Comparison of ENCODE assay signal across 8 mouse cellular contexts in genomic region chr14:31365350-31365749, GRCm38 (mm10). TPM values are rescaled to one million over a fixed set of nuclear protein-coding genes. Genes with fewer than 3 reads are reported as not detected.
DNase-seq lines count a peak whose midpoint lies in the region; ATAC-seq and TF ChIP-seq lines count a peak whose summit lies in the region.

No protein-coding gene starts in this region.

- H3K27ac ChIP-seq in heart, adult 2 months: no peak overlapping the region
- H3K27ac ChIP-seq in cerebellum, adult 2 months (ENCODE audit: insufficient read depth, low read length): no peak overlapping the region
- H3K27ac ChIP-seq in hindbrain, postnatal 0 days: no peak overlapping the region
- no peak overlapping the region for H3K27ac ChIP-seq in stomach, postnatal 0 days (replicated peaks)

- ATAC-seq in hindbrain, postnatal 0 days: no peak
- no peak for ATAC-seq in stomach, postnatal 0 days (ENCODE audit: low FRiP score, low TSS enrichment)

- H3K36me3 ChIP-seq in heart, adult 2 months (ENCODE audit: control insufficient read depth, insufficient read depth, low read length): peaks cover 6% of the 10 kb centered on the region
- peaks cover 53% of the 10 kb centered on the region for H3K36me3 ChIP-seq in hindbrain, postnatal 0 days (ENCODE audit: insufficient read depth, low read length)
- peaks cover 28% of the 10 kb centered on the region for H3K36me3 ChIP-seq in stomach, postnatal 0 days (ENCODE audit: control insufficient read depth, insufficient read depth, low read length)

- intact Hi-C loops in heart, adult 2 months (cut with DNase I): loop anchor here (1.0 kb wide), 1 partner anchor 106 kb away; no protein-coding TSS in a partner anchor
- intact Hi-C loops in heart, postnatal 25 days (cut with DNase I): loop anchor here (2.0 to 10.0 kb wide), 3 partner anchors 93 to 239 kb away; no protein-coding TSS in a partner anchor

- no peaks in the 10 kb centered on the region for H3K9me3 ChIP-seq in hindbrain, postnatal 0 days (ENCODE audit: low read length)
- no peaks in the 10 kb centered on the region for H3K9me3 ChIP-seq in stomach, postnatal 0 days (ENCODE audit: control insufficient read depth, low read length)

- no peak overlapping the region for H3K4me3 ChIP-seq in heart, adult 2 months
- no peak overlapping the region for H3K4me3 ChIP-seq in cerebellum, adult 2 months (replicated peaks; ENCODE audit: insufficient read depth, low read depth, low read length)
- H3K4me3 ChIP-seq in hindbrain, postnatal 0 days (ENCODE audit: low read length): no peak overlapping the region
- H3K4me3 ChIP-seq in stomach, postnatal 0 days (ENCODE audit: low read depth, low read length): no peak overlapping the region

- TF ChIP-seq EP300 in heart, adult 2 months (IDR thresholded peaks at IDR 0.05; ENCODE audit: insufficient read depth, low read depth, low read length): 0 out of 2 replicates have a peak, but pooled peaks have one; percentile 34
- TF ChIP-seq EP300 in stomach, postnatal 0 days (optimal IDR thresholded peaks at IDR 0.05): no peak

- no peaks in the 10 kb centered on the region for H3K79me2 ChIP-seq in heart, adult 2 months (replicated peaks; ENCODE audit: control insufficient read depth, insufficient read depth, low read length)

- no peak for TF ChIP-seq POLR2A in heart, adult 2 months (IDR thresholded peaks at IDR 0.05; ENCODE audit: insufficient read depth, low read depth, low read length)
- TF ChIP-seq POLR2A in cerebellum, adult 2 months (IDR thresholded peaks at IDR 0.05; ENCODE audit: borderline replicate concordance, insufficient read depth, low read length): no peak

- H3K4me1 ChIP-seq in heart, adult 2 months (ENCODE audit: control insufficient read depth, insufficient read depth, low read length): no peaks in the 10 kb centered on the region
- H3K4me1 ChIP-seq in cerebellum, adult 2 months (ENCODE audit: control insufficient read depth, insufficient read depth, low read length): no peaks in the 10 kb centered on the region
- H3K4me1 ChIP-seq in hindbrain, postnatal 0 days (ENCODE audit: insufficient read depth, low read length): no peaks in the 10 kb centered on the region
- no peaks in the 10 kb centered on the region for H3K4me1 ChIP-seq in stomach, postnatal 0 days (replicated peaks; ENCODE audit: control insufficient read depth, insufficient read depth)

- H3K9ac ChIP-seq in heart, adult 2 months (ENCODE audit: low read depth, low read length): no peak overlapping the region
- no peak overlapping the region for H3K9ac ChIP-seq in hindbrain, postnatal 0 days (replicated peaks; ENCODE audit: low read length)
- H3K9ac ChIP-seq in stomach, postnatal 0 days (ENCODE audit: low read length): no peak overlapping the region

- no peaks in the 10 kb centered on the region for H3K27me3 ChIP-seq in heart, adult 2 months (ENCODE audit: control insufficient read depth, insufficient read depth, low read length)
- no peaks in the 10 kb centered on the region for H3K27me3 ChIP-seq in cerebellum, adult 2 months (ENCODE audit: control insufficient read depth, insufficient read depth, low read length)
- no peaks in the 10 kb centered on the region for H3K27me3 ChIP-seq in hindbrain, postnatal 0 days (ENCODE audit: insufficient read depth, low read length)
- no peaks in the 10 kb centered on the region for H3K27me3 ChIP-seq in stomach, postnatal 0 days (ENCODE audit: control insufficient read depth, insufficient read depth, low read length)

- no peak overlapping the region for H3K4me2 ChIP-seq in hindbrain, postnatal 0 days (ENCODE audit: low read depth, low read length)
- no peak overlapping the region for H3K4me2 ChIP-seq in stomach, postnatal 0 days (replicated peaks; ENCODE audit: low read depth)

- peak; percentile 65 to 79 for DNase-seq in heart, adult 2 months
- no peak for DNase-seq in heart, postnatal 25 days (ENCODE audit: low spot score)
- DNase-seq in urinary bladder, postnatal 36 days (ENCODE audit: low spot score in 2 of 2): peak; percentile 55 to 63
- no peak for DNase-seq in urinary bladder, adult 2 months (ENCODE audit: low spot score)
- DNase-seq in cerebellum, adult 2 months: peak; percentile 76 to 83
- DNase-seq in hindbrain, postnatal 0 days (ENCODE audit: low spot score): peak; percentile 81
- DNase-seq in lung, postnatal 14 days: peak; percentile 82
- peak; percentile 69 for DNase-seq in stomach, postnatal 0 days (ENCODE audit: low spot score)

- peak; percentile 88 for TF ChIP-seq CTCF in heart, adult 2 months (IDR thresholded peaks at IDR 0.05)
- TF ChIP-seq CTCF in cerebellum, adult 2 months (IDR thresholded peaks at IDR 0.05; ENCODE audit: borderline replicate concordance, insufficient read depth, low read depth, low read length): peak; percentile 76
- TF ChIP-seq CTCF in hindbrain, postnatal 0 days (IDR thresholded peaks at IDR 0.05; ENCODE audit: low read depth): peak; percentile 69
- TF ChIP-seq CTCF in stomach, postnatal 0 days (IDR thresholded peaks at IDR 0.05; ENCODE audit: low read depth): peak; percentile 75

RNA-seq across cellular contexts. Expression of gene Capn7, which starts 28.9 kb away (rescaled TPM):
- 10 to 100 TPM; 29.6 to 32.5 TPM for total RNA-seq in heart, adult 2 months (2021)
- polyA plus RNA-seq in heart, adult 2 months (2012; rRNA removed): 15.3 and 30.1 TPM in 2 replicates
- 10 to 100 TPM; 31.0 to 32.0 TPM for total RNA-seq in heart, postnatal 25 days (2021)
- 29.0 and 34.9 TPM in 2 replicates for polyA plus RNA-seq in urinary bladder, adult 2 months (2012; rRNA removed)
- 38.0 and 40.4 TPM in 2 replicates for polyA plus RNA-seq in cerebellum, adult 2 months (2012; rRNA removed)
- total RNA-seq in hindbrain, postnatal 0 days (2014; rRNA removed): 46.8 and 48.2 TPM in 2 replicates
- polyA plus RNA-seq in hindbrain, postnatal 0 days (2015; fragmentation: Nextera tagmentation; extraction: Ambion mirVana): 50.4 and 50.5 TPM in 2 replicates
- polyA plus RNA-seq in stomach, postnatal 0 days (2015; fragmentation: Nextera tagmentation; extraction: Ambion mirVana): 24.8 and 26.8 TPM in 2 replicates

RNA-seq across cellular contexts. Expression of gene Dnah1, which starts 41.7 kb away (rescaled TPM):
- total RNA-seq in heart, adult 2 months (2021): under 1 TPM; 0.02 to 0.05 TPM
- polyA plus RNA-seq in heart, adult 2 months (2012; rRNA removed): 0.03 and 0.41 TPM in 2 replicates
- under 1 TPM; 0.03 to 0.11 TPM for total RNA-seq in heart, postnatal 25 days (2021)
- 2.3 and 2.4 TPM in 2 replicates for polyA plus RNA-seq in urinary bladder, adult 2 months (2012; rRNA removed)
- 1.3 and 1.9 TPM in 2 replicates for polyA plus RNA-seq in cerebellum, adult 2 months (2012; rRNA removed)
- 5.1 and 9.9 TPM in 2 replicates for total RNA-seq in hindbrain, postnatal 0 days (2014; rRNA removed)
- polyA plus RNA-seq in hindbrain, postnatal 0 days (2015; fragmentation: Nextera tagmentation; extraction: Ambion mirVana): 2.1 and 2.6 TPM in 2 replicates
- polyA plus RNA-seq in stomach, postnatal 0 days (2015; fragmentation: Nextera tagmentation; extraction: Ambion mirVana): 0.74 and 0.81 TPM in 2 replicates

Comparison
In these comparisons a context has a peak if more than half of its experiments do, and no peak if none do; other contexts are left out.
1. DNase-seq: peak in heart, adult 2 months (2 of 2), urinary bladder, postnatal 36 days (2 of 2), cerebellum, adult 2 months (2 of 2), hindbrain, postnatal 0 days (single experiment), lung, postnatal 14 days (single experiment) and stomach, postnatal 0 days (single experiment); none in heart, postnatal 25 days (single experiment) and urinary bladder, adult 2 months (single experiment).
2. Peak in every context shown above with its lines, with median percentiles within 50 percentile points of each other: CTCF ChIP-seq.